Mouse (Mus musculus) erythroblast, embryonic 14.5 days (primary cell): Measurements from ENCODE around the gene H6pd.

Experiments
- GATA1 ChIP-seq: IDR thresholded peaks from 2 replicates; pipeline ENCODE4 v1.6.1; 2012; ENCODE audit warnings: low read length, inconsistent platforms, mixed read lengths
- TAL1 ChIP-seq: IDR thresholded peaks from 3 replicates; pipeline ENCODE4 v1.6.1; 2012; ENCODE audit warnings: low read length, inconsistent platforms, mixed read lengths

DNA sequence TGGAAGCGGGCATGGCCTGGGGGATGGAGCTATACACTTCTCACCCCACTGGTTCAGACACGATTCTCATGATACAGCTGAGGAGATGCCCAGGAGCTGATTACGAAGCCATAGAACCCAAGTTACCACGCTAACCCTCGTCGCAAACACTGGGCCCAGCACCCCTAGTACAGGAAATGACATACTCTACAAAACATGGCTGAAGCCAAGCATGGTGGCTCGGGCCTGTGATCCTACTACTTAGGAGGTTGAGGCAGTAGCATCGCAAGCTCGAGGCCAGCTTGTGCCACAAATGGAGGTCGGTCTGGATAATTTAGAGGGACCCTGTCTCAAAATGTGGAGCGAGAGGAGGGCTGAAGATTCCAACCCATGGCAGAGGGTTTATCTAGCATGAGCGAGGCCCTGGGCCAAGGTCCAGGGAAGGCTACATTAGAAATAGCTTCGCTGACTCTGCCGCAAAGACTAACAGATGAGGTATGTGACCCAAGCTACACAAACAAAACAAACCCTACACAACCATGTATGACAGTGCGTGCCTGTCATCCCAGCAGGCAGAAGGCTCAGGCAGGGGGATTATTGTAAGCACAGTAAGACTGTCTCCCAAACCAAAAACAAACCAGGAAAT, 8.8 kb downstream of the H6pd start:
- no peak for TF ChIP-seq TAL1
- TF ChIP-seq GATA1, result no peak
